Mouse (Mus musculus) erythroblast, embryonic 14.5 days (primary cell): ENCODE measurements around the gene Syn2.

Experiments
- GATA1 ChIP-seq: IDR thresholded peaks from 2 replicates; pipeline ENCODE4 v1.6.1; 2012; ENCODE audit warnings: low read length, inconsistent platforms, mixed read lengths
- TAL1 ChIP-seq: IDR thresholded peaks from 3 replicates; pipeline ENCODE4 v1.6.1; 2012; ENCODE audit warnings: low read length, inconsistent platforms, mixed read lengths

DNA sequence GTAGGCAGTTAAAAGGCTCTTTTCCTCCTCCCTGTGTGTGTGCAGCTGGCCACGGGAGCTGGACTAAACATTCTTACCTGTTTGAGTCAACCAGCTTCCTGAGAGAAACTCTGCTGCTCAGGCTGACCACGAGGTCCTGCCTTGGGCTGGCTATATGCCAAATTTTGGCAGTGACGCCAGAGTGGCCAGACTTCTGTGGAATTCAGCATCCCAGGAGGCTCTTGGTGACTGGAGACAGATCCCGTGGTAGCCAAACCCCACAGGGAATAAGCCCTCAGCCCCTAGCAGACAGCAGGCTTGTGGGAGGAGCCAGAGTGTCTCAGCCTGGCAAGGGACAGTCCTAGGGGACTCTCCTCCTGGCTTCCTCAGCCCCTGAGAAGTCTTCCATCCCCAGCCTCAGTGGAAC, 137.2 kb downstream of the Syn2 start:
- TF ChIP-seq TAL1 (no peak), GATA1 (no peak)
